Mouse (Mus musculus): ENCODE measurements at regions not wholly inside any gene's neighbourhood (a gene's known extent, or its start where the extent isn't known, plus 50 kb on each side); places are given as distances from the start of the nearest gene placed in this dataset.

GRCm38 (mm10) chr9:30848249-30848648 lies 74.0 kb downstream of the Adamts15 start:
- DNase-seq (ENCODE audit: low read depth), result no peak

GRCm38 (mm10) chr9:30845609-30846290 lies 76.5 kb downstream of the Adamts15 start:
- DNase-seq (ENCODE audit: low read depth), result no peak

- no peak for DNase-seq (ENCODE audit: low read depth)
These were observed 78.1 kb downstream of the Adamts15 start for GRCm38 (mm10) chr9:30844079-30844563.

- no peak for DNase-seq (ENCODE audit: low read depth)
These were observed 87.3 kb downstream of the Adamts15 start for GRCm38 (mm10) chr9:30834908-30835307.

- DNase-seq (ENCODE audit: low read depth), result no peak
These were observed 87.7 kb downstream of the Adamts15 start for GRCm38 (mm10) chr9:30834565-30834905.

GRCm38 (mm10) chr9:30833836-30834564 lies 88.3 kb downstream of the Adamts15 start:
- DNase-seq (ENCODE audit: low read depth), result no peak

- no peak for DNase-seq (ENCODE audit: low read depth)
These were observed 92.9 kb downstream of the Adamts15 start for GRCm38 (mm10) chr9:30829158-30829870.

GRCm38 (mm10) chr9:30827780-30828179 lies 94.5 kb downstream of the Adamts15 start:
- DNase-seq (ENCODE audit: low read depth), result no peak

GRCm38 (mm10) chr9:30824056-30824625 lies 98.1 kb downstream of the Adamts15 start:
- DNase-seq (ENCODE audit: low read depth), result no peak

- peak; percentile 9 for DNase-seq (ENCODE audit: low read depth)
These were observed 101.4 kb downstream of the Adamts15 start for GRCm38 (mm10) chr9:30820806-30821375.

GRCm38 (mm10) chr9:30813246-30813645 lies 109.0 kb downstream of the Adamts15 start:
- DNase-seq (ENCODE audit: low read depth), result peak; percentile 20

GRCm38 (mm10) chr9:30810843-30811242 lies 111.4 kb downstream of the Adamts15 start:
- DNase-seq (ENCODE audit: low read depth), result no peak

GRCm38 (mm10) chr9:30810290-30810689 lies 112.0 kb downstream of the Adamts15 start:
- no peak for DNase-seq (ENCODE audit: low read depth)

GRCm38 (mm10) chr9:30808863-30809491 lies 113.3 kb downstream of the Adamts15 start:
- no peak for DNase-seq (ENCODE audit: low read depth)

GRCm38 (mm10) chr9:30803755-30804532 lies 118.3 kb downstream of the Adamts15 start:
- DNase-seq (ENCODE audit: low read depth), result no peak

GRCm38 (mm10) chr9:30802826-30803225 lies 119.4 kb downstream of the Adamts15 start:
- DNase-seq (ENCODE audit: low read depth), result no peak

- no peak for DNase-seq (ENCODE audit: low read depth)
These were observed 127.4 kb downstream of the Adamts15 start for GRCm38 (mm10) chr9:30794701-30795407.

GRCm38 (mm10) chr9:30781221-30781620 lies 141.0 kb downstream of the Adamts15 start:
- no peak for DNase-seq (ENCODE audit: low read depth)

GRCm38 (mm10) chr9:30777816-30778215 lies 144.4 kb downstream of the Adamts15 start:
- no peak for DNase-seq (ENCODE audit: low read depth)

GRCm38 (mm10) chr9:30775161-30775560 lies 147.1 kb downstream of the Adamts15 start:
- DNase-seq (ENCODE audit: low read depth), result no peak
